Mouse (Mus musculus) intestine, embryonic 14.5 days (tissue): Measurements from ENCODE around the gene Dll4. TPM values are rescaled to one million over a fixed set of nuclear protein-coding genes. Genes with fewer than 3 reads are reported as not detected.

Experiments
- ATAC-seq: fragments of 200-750 bp; cut with Nextera tagmentation; replicated peaks from 2 replicates; pipeline ENCODE4 v1.8.0; 2017; ENCODE audit warnings: low read depth, moderate number of reproducible peaks, moderate TSS enrichment, moderate library complexity; ENCODE audit not compliant: low FRiP score, low TSS enrichment
- DNase-seq: peaks from one replicate; pipeline ENCODE4 v3.0.0-alpha.2; 2018; ENCODE audit warnings: low spot score
- H3K27ac ChIP-seq: fragments of 300-500 bp; sonication (generic); 2 replicates; pipeline ENCODE4 v1.5.1; 2014; ENCODE audit warnings: low read depth, mild to moderate bottlenecking, control low read depth
- H3K27me3 ChIP-seq: fragments of 300-500 bp; sonication (generic); replicated peaks from 2 replicates; pipeline ENCODE4 v1.6.1; 2014; ENCODE audit warnings: low read length, control low read depth; ENCODE audit not compliant: control insufficient read depth, insufficient read depth
- H3K36me3 ChIP-seq: fragments of 300-500 bp; sonication (generic); 2 replicates; pipeline ENCODE4 v1.6.1; 2014; ENCODE audit warnings: low read length, control low read depth; ENCODE audit not compliant: control insufficient read depth, insufficient read depth
- H3K4me1 ChIP-seq: fragments of 300-500 bp; sonication (generic); replicated peaks from 2 replicates; pipeline ENCODE4 v1.6.1; 2014; ENCODE audit warnings: low read length, control low read depth, mixed read lengths; ENCODE audit not compliant: control insufficient read depth, insufficient read depth
- H3K4me2 ChIP-seq: fragments of 300-500 bp; sonication (generic); 2 replicates; pipeline ENCODE4 v1.6.1; 2014; ENCODE audit warnings: low read length
- H3K4me3 ChIP-seq: fragments of 300-500 bp; sonication (generic); 2 replicates; pipeline ENCODE4 v1.5.1; 2014; ENCODE audit warnings: low read depth, low read length, control low read depth, mixed read lengths
- H3K9ac ChIP-seq: fragments of 300-500 bp; sonication (generic); 2 replicates; pipeline ENCODE4 v1.6.1; 2014; ENCODE audit warnings: mild to moderate bottlenecking, low read length
- H3K9me3 ChIP-seq: fragments of 300-500 bp; sonication (generic); 2 replicates; pipeline ENCODE4 v1.6.1; 2016; ENCODE audit warnings: low read length, control low read depth; ENCODE audit not compliant: control insufficient read depth
- WGBS: fragments of 180-500 bp; shearing (Covaris S2); extraction: QIAGEN DNeasy Blood & Tissue Kit; methylation state at CpG from one replicate; pipeline ENCODE4 v1.1.7; 2014; 5-methylcytosine and 5-hydroxymethylcytosine counted together
- polyA plus RNA-seq: library from polyadenylated mRNA; unstranded; fragments of >200 nt; fragmentation: Nextera tagmentation; extraction: Ambion mirVana; gene quantifications from 2 replicates; pipeline ENCODE4 v1.2.1, GENCODE M21; 2014

Gene Dll4
- polyA plus RNA-seq, 1 experiment from 2014 or later, result 6.9 TPM

- ATAC-seq (no peak), DNase-seq (no peak)
- no peak overlapping the region for H3K4me3 ChIP-seq
- 0 out of 2 replicates have a peak, but pooled peaks cover 9% of the 10 kb centered on the region for H3K27me3 ChIP-seq
- H3K4me1 ChIP-seq, result 0 out of 2 replicates have a peak, but pooled peaks cover 6% of the 10 kb centered on the region
- no peak overlapping the region for H3K27ac ChIP-seq
- H3K4me2 ChIP-seq, result no peak overlapping the region
- no peaks in the 10 kb centered on the region for H3K9me3 ChIP-seq
- WGBS, result 72% methylated on average over 7 of the region's 7 CpGs
- H3K36me3 ChIP-seq, result no peaks in the 10 kb centered on the region
- no peak overlapping the region for H3K9ac ChIP-seq
Observed at GRCm38 (mm10) chr2:119334964-119335525, 9.5 kb downstream of the Dll4 start.

DNA sequence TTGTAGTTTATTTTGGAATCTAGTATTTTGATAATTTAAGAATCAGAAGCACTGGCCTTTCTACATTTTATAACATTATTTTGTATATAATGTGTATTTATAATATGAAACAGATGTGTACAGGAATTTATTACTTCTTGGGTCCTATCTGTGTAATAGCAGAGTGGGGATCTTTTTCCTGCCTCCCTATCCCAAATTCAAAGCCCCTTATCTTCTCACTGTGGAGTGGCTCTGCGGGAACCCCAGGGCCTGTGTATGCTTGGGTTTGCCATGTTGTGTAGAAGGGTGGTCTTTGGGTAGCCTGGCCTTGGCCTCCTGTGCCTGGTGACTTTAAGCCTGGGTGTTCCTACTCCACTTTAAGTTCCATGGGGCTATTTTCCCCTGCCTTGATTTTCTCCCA lies 10.0 kb downstream of the Dll4 start:
- Histone ChIP-seq H3K4me3 (no peak overlapping the region), H3K36me3 (no peaks in the 10 kb centered on the region), H3K27me3 (0 out of 2 replicates have a peak, but pooled peaks cover 5% of the 10 kb centered on the region), H3K9ac (no peak overlapping the region), H3K4me1 (0 out of 2 replicates have a peak, but pooled peaks cover 6% of the 10 kb centered on the region), H3K9me3 (no peaks in the 10 kb centered on the region), H3K4me2 (no peak overlapping the region), H3K27ac (no peak overlapping the region)
- DNase-seq (no peak), ATAC-seq (no peak)
- WGBS, result 75% methylated on average over 1 of the region's 1 CpGs

DNA sequence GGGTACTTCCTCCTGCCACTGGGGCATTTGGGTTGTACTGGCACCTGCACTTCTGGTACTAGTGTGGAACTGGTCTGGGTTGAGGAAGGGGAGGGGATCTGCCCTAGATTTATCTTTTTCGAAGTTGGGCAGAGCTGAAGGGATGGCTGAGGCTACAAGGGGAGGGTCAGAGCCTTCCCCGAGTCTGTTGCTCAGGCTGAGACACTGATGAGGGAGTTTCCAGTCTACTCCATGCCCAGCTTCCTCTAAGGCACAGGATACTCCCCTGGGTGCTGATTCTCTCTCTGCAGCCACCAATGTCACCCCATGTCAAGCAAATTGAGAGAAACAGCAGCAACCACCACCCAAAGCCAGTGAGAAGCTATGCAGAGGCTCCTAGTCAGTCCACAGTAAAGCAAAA lies 10.4 kb downstream of the Dll4 start:
- H3K4me3 ChIP-seq, result no peak overlapping the region
- WGBS, result 67% methylated on average over 2 of the region's 2 CpGs
- no peaks in the 10 kb centered on the region for H3K36me3 ChIP-seq
- no peak overlapping the region for H3K9ac ChIP-seq
- H3K27me3 ChIP-seq, result 0 out of 2 replicates have a peak, but pooled peaks cover 5% of the 10 kb centered on the region
- ATAC-seq (no peak), DNase-seq (no peak)
- 0 out of 2 replicates have a peak, but pooled peaks cover 6% of the 10 kb centered on the region for H3K4me1 ChIP-seq
- H3K27ac ChIP-seq, result no peak overlapping the region
- no peak overlapping the region for H3K4me2 ChIP-seq
- no peaks in the 10 kb centered on the region for H3K9me3 ChIP-seq

- DNase-seq (no peak), ATAC-seq (no peak)
- no peaks in the 10 kb centered on the region for H3K36me3 ChIP-seq
- H3K4me2 ChIP-seq, result no peak overlapping the region
- no peak overlapping the region for H3K4me3 ChIP-seq
- H3K27ac ChIP-seq, result no peak overlapping the region
- H3K27me3 ChIP-seq, result 0 out of 2 replicates have a peak, but pooled peaks cover 2% of the 10 kb centered on the region
- H3K9ac ChIP-seq, result no peak overlapping the region
- H3K9me3 ChIP-seq, result no peaks in the 10 kb centered on the region
- H3K4me1 ChIP-seq, result 0 out of 2 replicates have a peak, but pooled peaks cover 6% of the 10 kb centered on the region
- WGBS, result 72% methylated on average over 10 of the region's 10 CpGs
Observed at GRCm38 (mm10) chr2:119336470-119336869, 10.9 kb downstream of the Dll4 start.

GRCm38 (mm10) chr2:119337425-119338265 lies 12.1 kb downstream of the Dll4 start:
- peak; percentile 95 for DNase-seq
- no peaks in the 10 kb centered on the region for H3K27me3 ChIP-seq
- H3K4me1 ChIP-seq, result 0 out of 2 replicates have a peak, but pooled peaks cover 6% of the 10 kb centered on the region
- peak overlapping the region; percentile 53 for H3K9ac ChIP-seq
- 7% methylated on average over 59 of the region's 60 CpGs for WGBS
- H3K4me2 ChIP-seq, result peak overlapping the region; percentile 69
- peak; percentile 86 for ATAC-seq
- peak overlapping the region; percentile 52 for H3K4me3 ChIP-seq
- H3K9me3 ChIP-seq, result no peaks in the 10 kb centered on the region
- peak overlapping the region; percentile 59; the same call in 1 of the 2 replicates for H3K27ac ChIP-seq
- no peaks in the 10 kb centered on the region for H3K36me3 ChIP-seq

- Histone ChIP-seq H3K36me3 (no peaks in the 10 kb centered on the region), H3K4me3 (no peak overlapping the region), H3K4me2 (no peak overlapping the region), H3K27ac (no peak overlapping the region), H3K4me1 (no peaks in the 10 kb centered on the region), H3K9me3 (no peaks in the 10 kb centered on the region), H3K9ac (no peak overlapping the region), H3K27me3 (no peaks in the 10 kb centered on the region)
- no peak for ATAC-seq
- DNase-seq, result no peak
- WGBS, result 30% methylated on average over 6 of the region's 6 CpGs
Observed at GRCm38 (mm10) chr2:119344537-119345138, 19.1 kb downstream of the Dll4 start.

GRCm38 (mm10) chr2:119350555-119351486 lies 25.2 kb downstream of the Dll4 start, which contains the start of gene Chac1:
Gene Chac1 (plus strand): TSS chr2:119351229.
- 5% methylated on average over 58 of the region's 58 CpGs for WGBS
- H3K9me3 ChIP-seq, result no peaks in the 10 kb centered on the region

GRCm38 (mm10) chr2:119353707-119354106 lies 28.1 kb downstream of the Dll4 start:
- H3K9ac ChIP-seq, result no peak overlapping the region

More at GRCm38 (mm10) chr2:119350555-119351486, 25.2 kb downstream of the Dll4 start, which contains the start of gene Chac1:
- Histone ChIP-seq H3K9ac (peak within 1 kb of the TSS; percentile 40), H3K4me1 (0 out of 2 replicates have a peak, but pooled peaks cover 4% of the 10 kb centered on the region), H3K4me2 (peak within 1 kb of the TSS; percentile 94), H3K27ac (no peak within 1 kb of the TSS), H3K36me3 (no peaks in the 10 kb centered on the region), H3K27me3 (peaks cover 22% of the 10 kb centered on the region), H3K4me3 (peak within 1 kb of the TSS; percentile 49)
- DNase-seq (peak; percentile 76), ATAC-seq (peak; percentile 86)

More at GRCm38 (mm10) chr2:119353707-119354106, 28.1 kb downstream of the Dll4 start:
- H3K4me1 ChIP-seq, result 0 out of 2 replicates have a peak, but pooled peaks cover 4% of the 10 kb centered on the region
- DNase-seq, result no peak
- ATAC-seq, result no peak
- H3K4me2 ChIP-seq, result no peak overlapping the region
- H3K4me3 ChIP-seq, result no peak overlapping the region
- no peak overlapping the region for H3K27ac ChIP-seq
- H3K9me3 ChIP-seq, result no peaks in the 10 kb centered on the region
- WGBS, result 85% methylated on average over 8 of the region's 8 CpGs
- no peaks in the 10 kb centered on the region for H3K36me3 ChIP-seq
- H3K27me3 ChIP-seq, result peaks cover 22% of the 10 kb centered on the region
